Mouse (Mus musculus): Measurements from ENCODE around the gene Ncor2. TPM values are rescaled to one million over a fixed set of nuclear protein-coding genes. Genes with fewer than 3 reads are reported as not detected.

Gene Ncor2
- polyA plus RNA-seq, 1 experiment: 49.9 TPM

- Histone ChIP-seq H3K27me3 (ENCODE audit: control insufficient read depth, insufficient read depth, low read length) (no peaks in the 10 kb centered on the region), H3K4me3 (ENCODE audit: low read depth, low read length) (no peak overlapping the region), H3K36me3 (ENCODE audit: control insufficient read depth, insufficient read depth, low read length) (no peaks in the 10 kb centered on the region), H3K4me1 (ENCODE audit: control insufficient read depth, insufficient read depth, insufficient read length, low read length) (peaks cover 34% of the 10 kb centered on the region), H3K27ac (ENCODE audit: insufficient read depth, low read depth, low read length) (no peak overlapping the region)
- WGBS: 58% methylated on average over 4 of the region's 4 CpGs
- TF ChIP-seq POLR2A (IDR thresholded peaks at IDR 0.05; ENCODE audit: low read depth, low read length): no peak
Observed at GRCm38 (mm10) chr5:125133651-125134050, 45.4 kb downstream of the Ncor2 start.

- Histone ChIP-seq H3K4me1 (ENCODE audit: control insufficient read depth, insufficient read depth, insufficient read length, low read length) (peaks cover 34% of the 10 kb centered on the region), H3K36me3 (ENCODE audit: control insufficient read depth, insufficient read depth, low read length) (no peaks in the 10 kb centered on the region), H3K27ac (ENCODE audit: insufficient read depth, low read depth, low read length) (no peak overlapping the region), H3K27me3 (ENCODE audit: control insufficient read depth, insufficient read depth, low read length) (no peaks in the 10 kb centered on the region), H3K4me3 (ENCODE audit: low read depth, low read length) (no peak overlapping the region)
- TF ChIP-seq POLR2A (IDR thresholded peaks at IDR 0.05; ENCODE audit: low read depth, low read length) (no peak), CTCF (IDR thresholded peaks at IDR 0.05; ENCODE audit: extremely low read depth, insufficient read length, insufficient replicate concordance, low read depth, low read length) (no peak)
- WGBS: 93% methylated on average over 13 of the region's 13 CpGs
Observed at GRCm38 (mm10) chr5:125132566-125133260, 46.3 kb downstream of the Ncor2 start.

DNA sequence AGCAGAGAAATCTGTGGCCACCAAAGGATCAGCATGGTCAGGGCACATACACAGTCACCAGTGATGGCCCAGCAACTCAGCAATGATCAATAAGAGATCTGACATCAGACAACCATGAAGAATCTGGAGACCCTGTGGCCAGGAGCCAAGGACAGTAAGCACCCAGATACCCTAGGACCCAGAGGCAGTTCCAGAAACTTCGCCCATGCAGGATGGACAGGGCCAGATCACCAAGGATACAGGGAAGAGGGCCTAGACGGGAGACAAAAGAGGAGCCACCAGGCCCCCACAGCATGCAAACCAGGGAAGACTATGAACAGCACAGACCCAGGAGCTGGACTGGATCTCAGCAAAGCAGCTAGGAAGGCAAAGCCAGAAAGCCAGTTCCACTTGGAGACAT, 47.0 kb downstream of the Ncor2 start:
- 89% methylated on average over 2 of the region's 2 CpGs for WGBS
- no peaks in the 10 kb centered on the region for H3K27me3 ChIP-seq (ENCODE audit: control insufficient read depth, insufficient read depth, low read length)
- peaks cover 32% of the 10 kb centered on the region for H3K4me1 ChIP-seq (ENCODE audit: control insufficient read depth, insufficient read depth, insufficient read length, low read length)
- H3K4me3 ChIP-seq (ENCODE audit: low read depth, low read length): no peak overlapping the region
- no peak overlapping the region for H3K27ac ChIP-seq (ENCODE audit: insufficient read depth, low read depth, low read length)
- TF ChIP-seq CTCF (IDR thresholded peaks at IDR 0.05; ENCODE audit: extremely low read depth, insufficient read length, insufficient replicate concordance, low read depth, low read length): no peak
- no peak for TF ChIP-seq POLR2A (IDR thresholded peaks at IDR 0.05; ENCODE audit: low read depth, low read length)
- H3K36me3 ChIP-seq (ENCODE audit: control insufficient read depth, insufficient read depth, low read length): no peaks in the 10 kb centered on the region

DNA sequence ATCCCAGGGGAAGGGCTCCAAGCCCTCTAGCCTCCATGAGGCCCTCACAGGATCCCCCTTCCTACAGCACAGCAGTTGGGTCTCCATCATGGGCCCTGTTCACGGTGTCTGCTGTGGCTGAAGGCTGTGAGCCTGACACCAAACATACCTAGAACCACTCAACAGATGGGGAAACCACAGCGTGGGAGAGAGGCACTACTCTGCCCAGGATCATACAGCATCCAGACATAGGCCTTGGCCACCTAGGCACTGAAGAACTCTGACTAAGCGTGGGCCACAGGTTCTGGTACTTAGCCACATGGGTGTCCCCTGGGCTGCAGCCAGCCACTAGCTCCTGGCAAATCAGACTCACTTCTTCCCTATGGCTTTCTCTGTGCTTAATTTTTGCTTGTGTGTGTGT, 48.6 kb downstream of the Ncor2 start:
- H3K4me3 ChIP-seq (ENCODE audit: low read depth, low read length): no peak overlapping the region
- TF ChIP-seq POLR2A (IDR thresholded peaks at IDR 0.05; ENCODE audit: low read depth, low read length): no peak
- TF ChIP-seq CTCF (IDR thresholded peaks at IDR 0.05; ENCODE audit: extremely low read depth, insufficient read length, insufficient replicate concordance, low read depth, low read length): no peak
- no peaks in the 10 kb centered on the region for H3K36me3 ChIP-seq (ENCODE audit: control insufficient read depth, insufficient read depth, low read length)
- 84% methylated on average over 3 of the region's 3 CpGs for WGBS
- no peak overlapping the region for H3K27ac ChIP-seq (ENCODE audit: insufficient read depth, low read depth, low read length)
- H3K27me3 ChIP-seq (ENCODE audit: control insufficient read depth, insufficient read depth, low read length): no peaks in the 10 kb centered on the region
- peaks cover 31% of the 10 kb centered on the region for H3K4me1 ChIP-seq (ENCODE audit: control insufficient read depth, insufficient read depth, insufficient read length, low read length)

DNA sequence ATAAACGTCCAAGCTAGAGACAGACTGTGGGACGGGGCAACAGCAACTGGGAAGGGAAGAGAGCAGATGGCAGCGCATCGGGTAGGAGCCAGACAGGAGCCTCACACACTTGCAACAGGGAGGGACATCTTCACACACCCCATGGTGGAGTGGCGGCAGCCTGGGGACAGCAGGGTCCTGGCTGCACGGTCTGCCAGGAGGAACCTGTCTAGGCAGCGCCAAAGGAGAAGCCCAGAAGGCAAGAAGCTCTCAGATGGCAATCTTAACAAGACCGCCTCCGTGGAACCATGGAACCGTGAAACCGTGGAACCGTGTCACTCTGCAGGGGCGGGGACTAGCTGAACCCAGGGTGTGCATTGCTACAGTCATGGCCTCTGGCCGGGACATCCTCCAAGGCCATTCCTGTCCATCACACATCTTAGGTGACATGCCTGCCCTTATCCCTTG, 50.1 kb downstream of the Ncor2 start:
- TF ChIP-seq POLR2A (IDR thresholded peaks at IDR 0.05; ENCODE audit: low read depth, low read length): no peak
- no peaks in the 10 kb centered on the region for H3K27me3 ChIP-seq (ENCODE audit: control insufficient read depth, insufficient read depth, low read length)
- peaks cover 17% of the 10 kb centered on the region for H3K4me1 ChIP-seq (ENCODE audit: control insufficient read depth, insufficient read depth, insufficient read length, low read length)
- H3K4me3 ChIP-seq (ENCODE audit: low read depth, low read length): no peak overlapping the region
- 66% methylated on average over 14 of the region's 14 CpGs for WGBS
- no peaks in the 10 kb centered on the region; the same call in 1 of the 2 replicates for H3K36me3 ChIP-seq (ENCODE audit: control insufficient read depth, insufficient read depth, low read length)
- H3K27ac ChIP-seq (ENCODE audit: insufficient read depth, low read depth, low read length): no peak overlapping the region; the same call in 1 of the 2 replicates

DNA sequence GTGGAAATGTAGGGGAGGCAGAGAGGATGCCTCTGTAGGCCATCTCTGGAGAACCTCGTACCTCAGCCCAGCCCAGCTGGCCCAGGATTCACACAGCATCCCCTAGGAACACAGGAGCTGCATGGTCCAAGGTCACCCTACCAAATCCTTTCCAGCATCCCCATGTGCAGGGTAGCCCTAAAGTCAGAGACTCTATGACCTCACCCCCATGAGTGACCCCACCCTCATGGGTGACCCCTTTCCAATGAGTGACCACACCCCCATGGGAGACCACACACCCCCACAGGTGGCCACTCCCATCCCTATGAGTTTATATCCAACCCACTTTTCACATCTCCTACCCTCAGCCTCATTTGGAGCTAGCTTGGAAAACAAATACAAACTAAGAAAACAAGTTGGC, 51.1 kb downstream of the Ncor2 start:
- TF ChIP-seq CTCF (IDR thresholded peaks at IDR 0.05; ENCODE audit: extremely low read depth, insufficient read length, insufficient replicate concordance, low read depth, low read length) (no peak), POLR2A (IDR thresholded peaks at IDR 0.05; ENCODE audit: low read depth, low read length) (no peak)
- Histone ChIP-seq H3K4me1 (ENCODE audit: control insufficient read depth, insufficient read depth, insufficient read length, low read length) (peaks cover 17% of the 10 kb centered on the region), H3K4me3 (ENCODE audit: low read depth, low read length) (no peak overlapping the region), H3K27me3 (ENCODE audit: control insufficient read depth, insufficient read depth, low read length) (no peaks in the 10 kb centered on the region), H3K27ac (ENCODE audit: insufficient read depth, low read depth, low read length) (no peak overlapping the region), H3K36me3 (ENCODE audit: control insufficient read depth, insufficient read depth, low read length) (peaks cover 1% of the 10 kb centered on the region; the same call in 1 of the 2 replicates)
- WGBS: 70% methylated on average over 1 of the region's 1 CpGs

- Histone ChIP-seq H3K4me1 (ENCODE audit: control insufficient read depth, insufficient read depth, insufficient read length, low read length) (peaks cover 17% of the 10 kb centered on the region), H3K4me3 (ENCODE audit: low read depth, low read length) (no peak overlapping the region), H3K27ac (ENCODE audit: insufficient read depth, low read depth, low read length) (no peak overlapping the region), H3K27me3 (ENCODE audit: control insufficient read depth, insufficient read depth, low read length) (no peaks in the 10 kb centered on the region), H3K36me3 (ENCODE audit: control insufficient read depth, insufficient read depth, low read length) (peaks cover 1% of the 10 kb centered on the region; the same call in 1 of the 2 replicates)
- TF ChIP-seq POLR2A (IDR thresholded peaks at IDR 0.05; ENCODE audit: low read depth, low read length) (no peak), CTCF (IDR thresholded peaks at IDR 0.05; ENCODE audit: extremely low read depth, insufficient read length, insufficient replicate concordance, low read depth, low read length) (no peak)
- WGBS: 42% methylated on average over 4 of the region's 4 CpGs
Observed at GRCm38 (mm10) chr5:125127426-125127825, 51.6 kb downstream of the Ncor2 start.
